Mouse (Mus musculus) forebrain, embryonic 12.5 days (tissue): Measurements from ENCODE around the gene Taf7l. TPM values are rescaled to one million over a fixed set of nuclear protein-coding genes. Genes with fewer than 3 reads are reported as not detected.

Experiments
- ATAC-seq: fragments of 200-750 bp; cut with Nextera tagmentation; 2 replicates; pipeline ENCODE4 v1.8.0; 2017; ENCODE audit warnings: moderate TSS enrichment; ENCODE audit not compliant: low FRiP score
- H3K27ac ChIP-seq: fragments of 300-500 bp; sonication (generic); 2 replicates; pipeline ENCODE4 v1.5.1; 2016; ENCODE audit warnings: mild to moderate bottlenecking
- H3K27me3 ChIP-seq: fragments of 300-500 bp; sonication (generic); 2 replicates; pipeline ENCODE4 v1.6.1; 2016; ENCODE audit warnings: mild to moderate bottlenecking
- H3K36me3 ChIP-seq: fragments of 300-500 bp; sonication (generic); replicated peaks from 2 replicates; pipeline ENCODE4 v1.6.1; 2016; ENCODE audit warnings: mild to moderate bottlenecking
- H3K4me1 ChIP-seq: fragments of 300-500 bp; sonication (generic); 2 replicates; pipeline ENCODE4 v1.6.1; 2016
- H3K4me2 ChIP-seq: fragments of 300-500 bp; sonication (generic); 2 replicates; pipeline ENCODE4 v1.6.1; 2016; ENCODE audit warnings: mild to moderate bottlenecking, moderate library complexity
- H3K4me3 ChIP-seq: fragments of 300-500 bp; sonication (generic); replicated peaks from 2 replicates; pipeline ENCODE4 v1.5.1; 2016; ENCODE audit warnings: mild to moderate bottlenecking
- H3K9ac ChIP-seq: fragments of 300-500 bp; sonication (generic); 2 replicates; pipeline ENCODE4 v1.6.1; 2016; ENCODE audit warnings: mild to moderate bottlenecking
- H3K9me3 ChIP-seq: fragments of 300-500 bp; sonication (generic); 2 replicates; pipeline ENCODE4 v1.6.1; 2016
- WGBS: fragments of 180-500 bp; shearing (Covaris S2); methylation state at CpG from one replicate; pipeline ENCODE4 v1.1.7; 2016; 5-methylcytosine and 5-hydroxymethylcytosine counted together
- polyA plus RNA-seq: library from polyadenylated mRNA; unstranded; fragments of >200 nt; fragmentation: Nextera tagmentation; extraction: Ambion mirVana; gene quantifications from 2 replicates; pipeline ENCODE4 v1.2.1, GENCODE M21; 2016

Taf7l gene
- polyA plus RNA-seq: not detected in 2 replicates

GRCm38 (mm10) chrX:134476290-134476689 is at the start of gene Taf7l:
Gene Taf7l, minus strand, starts transcription at chrX:134476490.
- ATAC-seq: no peak
- H3K4me3 ChIP-seq: no peak within 1 kb of the TSS
- H3K9me3 ChIP-seq: peaks cover 16% of the 10 kb centered on the region
- H3K27me3 ChIP-seq: no peaks in the 10 kb centered on the region
- 90% methylated on average over 25 of the region's 25 CpGs for WGBS
- H3K36me3 ChIP-seq: no peaks in the 10 kb centered on the region
- no peaks in the 10 kb centered on the region for H3K4me1 ChIP-seq
- no peak within 1 kb of the TSS for H3K4me2 ChIP-seq
- H3K27ac ChIP-seq: no peak within 1 kb of the TSS
- H3K9ac ChIP-seq: no peak within 1 kb of the TSS

DNA sequence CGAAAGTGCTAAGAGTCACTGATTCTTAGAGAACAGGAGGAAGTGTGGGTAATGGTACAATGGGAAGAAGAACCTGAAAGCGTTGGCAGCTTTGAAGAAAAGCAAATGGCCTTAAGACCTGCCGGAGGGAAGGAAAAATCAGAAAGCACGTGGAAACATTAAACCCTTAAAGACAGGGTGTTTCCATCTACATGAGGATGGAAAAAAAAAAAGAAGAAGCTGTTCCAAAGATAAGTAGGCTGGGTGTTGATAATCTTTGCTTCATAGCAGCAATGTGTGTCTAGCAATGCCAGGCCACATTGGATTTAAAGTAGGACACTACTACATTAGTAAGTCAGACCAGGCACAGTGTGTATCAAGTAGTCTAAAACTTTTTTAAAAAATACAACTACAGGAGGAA is 49.0 kb upstream of the Taf7l start:
- H3K27ac ChIP-seq: no peak overlapping the region
- 82% methylated on average over 4 of the region's 4 CpGs for WGBS
- H3K4me3 ChIP-seq: no peak overlapping the region
- no peaks in the 10 kb centered on the region for H3K27me3 ChIP-seq
- H3K36me3 ChIP-seq: no peaks in the 10 kb centered on the region
- H3K9ac ChIP-seq: no peak overlapping the region
- H3K9me3 ChIP-seq: no peaks in the 10 kb centered on the region
- ATAC-seq: no peak
- no peak overlapping the region for H3K4me2 ChIP-seq
- H3K4me1 ChIP-seq: no peaks in the 10 kb centered on the region

DNA sequence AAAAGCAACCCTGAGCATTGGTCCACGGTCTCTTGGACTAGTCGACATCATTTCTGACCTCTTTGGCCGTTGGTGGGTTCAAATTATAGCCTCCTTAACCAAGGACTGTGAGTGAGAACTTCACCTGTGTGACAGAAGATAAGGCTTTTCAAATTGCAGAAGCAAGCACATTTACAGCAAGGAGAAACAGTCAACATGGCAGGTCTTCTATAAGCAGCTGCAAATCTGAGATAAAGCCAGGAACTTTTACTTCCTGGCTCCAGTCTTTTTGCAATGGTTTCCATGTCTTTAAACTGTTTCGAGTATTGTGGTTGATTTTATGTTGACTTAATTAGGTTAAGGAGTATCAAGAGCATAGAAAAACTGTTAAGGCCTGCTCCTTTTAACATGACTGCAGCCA is 47.5 kb upstream of the Taf7l start:
- ATAC-seq: no peak
- no peak overlapping the region for H3K9ac ChIP-seq
- H3K4me3 ChIP-seq: no peak overlapping the region
- H3K27ac ChIP-seq: no peak overlapping the region
- H3K9me3 ChIP-seq: no peaks in the 10 kb centered on the region
- H3K4me1 ChIP-seq: no peaks in the 10 kb centered on the region
- no peaks in the 10 kb centered on the region for H3K27me3 ChIP-seq
- WGBS: 86% methylated on average over 4 of the region's 4 CpGs
- H3K36me3 ChIP-seq: no peaks in the 10 kb centered on the region
- no peak overlapping the region for H3K4me2 ChIP-seq

- Histone ChIP-seq H3K27ac (no peak overlapping the region), H3K27me3 (no peaks in the 10 kb centered on the region), H3K4me1 (no peaks in the 10 kb centered on the region), H3K9ac (no peak overlapping the region), H3K36me3 (no peaks in the 10 kb centered on the region), H3K9me3 (no peaks in the 10 kb centered on the region), H3K4me2 (no peak overlapping the region), H3K4me3 (no peak overlapping the region)
- ATAC-seq: no peak
- 53% methylated on average over 2 of the region's 2 CpGs for WGBS
These were observed 33.2 kb upstream of the Taf7l start for GRCm38 (mm10) chrX:134509473-134509872.

GRCm38 (mm10) chrX:134507977-134508376 is 31.7 kb upstream of the Taf7l start:
- ATAC-seq: no peak
- no peaks in the 10 kb centered on the region for H3K9me3 ChIP-seq
- no peaks in the 10 kb centered on the region for H3K36me3 ChIP-seq
- no peak overlapping the region for H3K4me3 ChIP-seq
- H3K9ac ChIP-seq: no peak overlapping the region
- no peak overlapping the region for H3K4me2 ChIP-seq
- H3K27me3 ChIP-seq: no peaks in the 10 kb centered on the region
- no peaks in the 10 kb centered on the region for H3K4me1 ChIP-seq
- 75% methylated on average over 6 of the region's 6 CpGs for WGBS
- H3K27ac ChIP-seq: no peak overlapping the region

DNA sequence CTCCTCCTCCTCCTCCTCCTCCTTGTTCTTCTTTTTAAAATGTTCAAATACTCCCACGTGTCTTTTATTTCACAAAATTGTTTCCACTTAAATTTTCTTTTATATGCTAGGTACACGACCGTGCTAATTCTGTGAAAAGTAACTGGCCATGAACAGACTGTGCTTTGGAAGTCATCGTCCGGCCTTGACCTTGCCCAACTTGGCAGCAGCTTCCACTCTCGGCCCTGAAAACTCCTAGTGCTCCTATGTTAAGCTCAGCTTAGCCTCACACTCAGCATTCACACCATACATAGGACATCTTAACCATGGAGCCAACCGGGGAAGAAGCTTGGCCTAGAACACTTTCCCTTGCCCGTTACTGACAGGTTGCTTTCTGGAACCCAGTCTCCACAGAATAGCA is 24.4 kb upstream of the Taf7l start:
- Histone ChIP-seq H3K27me3 (no peaks in the 10 kb centered on the region), H3K4me1 (no peaks in the 10 kb centered on the region), H3K27ac (no peak overlapping the region), H3K9ac (no peak overlapping the region), H3K4me3 (no peak overlapping the region), H3K36me3 (no peaks in the 10 kb centered on the region), H3K4me2 (no peak overlapping the region), H3K9me3 (no peaks in the 10 kb centered on the region)
- ATAC-seq: no peak
- WGBS: 83% methylated on average over 8 of the region's 8 CpGs

- H3K36me3 ChIP-seq: no peaks in the 10 kb centered on the region
- H3K27ac ChIP-seq: no peak overlapping the region
These were observed 5.4 kb upstream of the Taf7l start for GRCm38 (mm10) chrX:134481720-134482119.

GRCm38 (mm10) chrX:134474988-134475710 is 1.1 kb downstream of the Taf7l start:
- Histone ChIP-seq H3K9ac (no peak overlapping the region), H3K36me3 (no peaks in the 10 kb centered on the region), H3K4me2 (no peak overlapping the region), H3K9me3 (peaks cover 16% of the 10 kb centered on the region), H3K27ac (no peak overlapping the region), H3K4me3 (no peak overlapping the region), H3K4me1 (no peaks in the 10 kb centered on the region), H3K27me3 (no peaks in the 10 kb centered on the region)
- WGBS: 79% methylated on average over 61 of the region's 67 CpGs
- ATAC-seq: no peak

More at GRCm38 (mm10) chrX:134481720-134482119, 5.4 kb upstream of the Taf7l start:
- H3K4me2 ChIP-seq: no peak overlapping the region
- no peaks in the 10 kb centered on the region for H3K4me1 ChIP-seq
- 66% methylated on average over 3 of the region's 3 CpGs for whole genome bisulfite sequencing
- H3K27me3 ChIP-seq: no peaks in the 10 kb centered on the region
- no peak overlapping the region for H3K4me3 ChIP-seq
- H3K9ac ChIP-seq: no peak overlapping the region
- no peak for ATAC-seq
- H3K9me3 ChIP-seq: no peaks in the 10 kb centered on the region

- H3K27me3 ChIP-seq: no peaks in the 10 kb centered on the region
- ATAC-seq: no peak
- WGBS: 61% methylated on average over 3 of the region's 3 CpGs
- H3K27ac ChIP-seq: no peak overlapping the region
- no peaks in the 10 kb centered on the region for H3K36me3 ChIP-seq
- no peak overlapping the region for H3K4me2 ChIP-seq
- no peaks in the 10 kb centered on the region for H3K9me3 ChIP-seq
- no peak overlapping the region for H3K9ac ChIP-seq
- H3K4me3 ChIP-seq: no peak overlapping the region
- no peaks in the 10 kb centered on the region for H3K4me1 ChIP-seq
These were observed 49.0 kb downstream of the Taf7l start for GRCm38 (mm10) chrX:134427307-134427706.

- WGBS: 73% methylated on average over 6 of the region's 6 CpGs
These were observed 49.5 kb downstream of the Taf7l start for GRCm38 (mm10) chrX:134426819-134427218.

GRCm38 (mm10) chrX:134425798-134426197 is 50.5 kb downstream of the Taf7l start:
- H3K4me2 ChIP-seq: no peak overlapping the region
- H3K4me3 ChIP-seq: no peak overlapping the region
- WGBS: 84% methylated on average over 10 of the region's 10 CpGs
- H3K27me3 ChIP-seq: no peaks in the 10 kb centered on the region
- no peak overlapping the region for H3K27ac ChIP-seq
- H3K9ac ChIP-seq: no peak overlapping the region
- H3K4me1 ChIP-seq: no peaks in the 10 kb centered on the region
- ATAC-seq: no peak
- no peaks in the 10 kb centered on the region for H3K9me3 ChIP-seq
- no peaks in the 10 kb centered on the region for H3K36me3 ChIP-seq

More at GRCm38 (mm10) chrX:134426819-134427218, 49.5 kb downstream of the Taf7l start:
- H3K4me1 ChIP-seq: no peaks in the 10 kb centered on the region
- H3K27me3 ChIP-seq: no peaks in the 10 kb centered on the region
- H3K4me2 ChIP-seq: no peak overlapping the region
- ATAC-seq: no peak
- H3K4me3 ChIP-seq: no peak overlapping the region
- H3K9ac ChIP-seq: no peak overlapping the region
- H3K9me3 ChIP-seq: no peaks in the 10 kb centered on the region
- no peak overlapping the region for H3K27ac ChIP-seq
- H3K36me3 ChIP-seq: no peaks in the 10 kb centered on the region

DNA sequence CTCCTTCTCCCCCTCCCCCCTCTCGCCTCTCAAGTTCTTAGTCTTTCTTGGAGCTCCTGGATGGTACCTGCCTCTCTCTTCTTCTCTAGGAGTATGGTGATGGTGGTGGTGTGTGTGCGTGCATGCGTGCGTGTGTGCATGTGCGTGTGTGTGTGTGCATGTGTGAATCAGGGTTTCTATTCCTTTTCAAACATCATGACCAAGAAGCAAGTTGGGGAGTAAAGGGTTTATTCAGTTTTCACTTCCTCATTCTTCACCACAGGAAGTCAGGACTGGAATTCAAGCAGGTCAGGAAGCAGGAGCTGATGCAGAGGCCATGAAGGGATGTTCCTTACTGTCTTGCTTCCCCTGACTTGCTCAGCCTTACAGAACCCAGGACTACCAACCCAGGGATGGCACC is 52.0 kb downstream of the Taf7l start:
- Histone ChIP-seq H3K9ac (no peak overlapping the region), H3K27ac (no peak overlapping the region), H3K9me3 (no peaks in the 10 kb centered on the region), H3K4me3 (no peak overlapping the region), H3K4me2 (no peak overlapping the region), H3K36me3 (no peaks in the 10 kb centered on the region), H3K27me3 (no peaks in the 10 kb centered on the region), H3K4me1 (no peaks in the 10 kb centered on the region)
- no peak for ATAC-seq
- WGBS: 91% methylated on average over 5 of the region's 5 CpGs

- H3K9me3 ChIP-seq: no peaks in the 10 kb centered on the region
- H3K4me1 ChIP-seq: no peaks in the 10 kb centered on the region
- WGBS: 90% methylated on average over 5 of the region's 5 CpGs
- no peak for ATAC-seq
- no peaks in the 10 kb centered on the region for H3K27me3 ChIP-seq
- no peak overlapping the region for H3K27ac ChIP-seq
- no peak overlapping the region for H3K9ac ChIP-seq
- no peaks in the 10 kb centered on the region for H3K36me3 ChIP-seq
- no peak overlapping the region for H3K4me3 ChIP-seq
- no peak overlapping the region for H3K4me2 ChIP-seq
These were observed 56.2 kb downstream of the Taf7l start for GRCm38 (mm10) chrX:134420097-134420496.
